Comparison of ENCODE assay signal across 9 mouse cellular contexts in genomic region chr1:135767324-135767890, GRCm38 (mm10). TPM values are rescaled to one million over a fixed set of nuclear protein-coding genes. Genes with fewer than 3 reads are reported as not detected.
DNase-seq lines count a peak whose midpoint lies in the region; ATAC-seq lines count a peak whose summit lies in the region.
"Had no signal": no experiment of that assay in that cellular context is flagged by ENCODE, and none has a peak within 500 bp of the region (broad histone marks: within the 10 kb centered on the region; RNA-seq: fewer than 3 reads in every experiment).

No protein-coding gene starts in this region.

- no peaks in the 10 kb centered on the region for H3K9me3 ChIP-seq in forebrain, embryonic 12.5 days
- no peaks in the 10 kb centered on the region for H3K9me3 ChIP-seq in liver, embryonic 15.5 days (replicated peaks)

- intact Hi-C loops in left cerebral cortex, postnatal 10 days (cut with DNase I): no loop called here

- H3K4me3 ChIP-seq in forebrain, embryonic 12.5 days (replicated peaks): peak overlapping the region; percentile 60; the same call in 1 of the 2 replicates
- peak overlapping the region; percentile 60 for H3K4me3 ChIP-seq in liver, embryonic 15.5 days (replicated peaks)

- ATAC-seq in forebrain, embryonic 12.5 days (ENCODE audit: low FRiP score): no peak
- ATAC-seq in liver, embryonic 15.5 days (ENCODE audit: insufficient read depth): no peak

- no peak overlapping the region for H3K9ac ChIP-seq in forebrain, embryonic 12.5 days
- no peak overlapping the region for H3K9ac ChIP-seq in liver, embryonic 15.5 days

- H3K4me1 ChIP-seq in forebrain, embryonic 12.5 days: peaks cover 23% of the 10 kb centered on the region
- H3K4me1 ChIP-seq in liver, embryonic 15.5 days (replicated peaks): peaks cover 20% of the 10 kb centered on the region

- no peak overlapping the region for H3K27ac ChIP-seq in forebrain, embryonic 12.5 days
- no peak overlapping the region for H3K27ac ChIP-seq in liver, embryonic 15.5 days (replicated peaks)

- peak; percentile 34 for DNase-seq in gastrocnemius, postnatal 25 days
- no peak for DNase-seq in gastrocnemius, postnatal 4 days (ENCODE audit: low spot score in 2 of 2)
- DNase-seq in 416B (ENCODE audit: low read depth) (peak; percentile 31), MN1 (ENCODE audit: low spot score) (no peak)
- DNase-seq in left cerebral cortex, postnatal 10 days (ENCODE audit: extremely low spot score in 1 of 2, low spot score in 2 of 2): no peak
- DNase-seq in layer of hippocampus, adult 9-10 months (ENCODE audit: low spot score): no peak

- no peaks in the 10 kb centered on the region for H3K36me3 ChIP-seq in forebrain, embryonic 12.5 days (replicated peaks)
- H3K36me3 ChIP-seq in liver, embryonic 15.5 days (replicated peaks): no peaks in the 10 kb centered on the region

- peaks cover 26% of the 10 kb centered on the region for H3K27me3 ChIP-seq in forebrain, embryonic 12.5 days
- H3K27me3 ChIP-seq in liver, embryonic 15.5 days: peaks cover 56% of the 10 kb centered on the region

- WGBS in forebrain, embryonic 12.5 days: 82% methylated on average over 4 of the region's 4 CpGs
- WGBS in liver, embryonic 15.5 days (ENCODE audit: insufficient replicate concordance): 63% methylated on average over 4 of the region's 4 CpGs

- peak overlapping the region; percentile 93 for H3K4me2 ChIP-seq in forebrain, embryonic 12.5 days
- peak overlapping the region; percentile 90 for H3K4me2 ChIP-seq in liver, embryonic 15.5 days

RNA-seq across cellular contexts. Expression of gene Phlda3, which starts 1.5 kb away (rescaled TPM):
- 100 to 1,000 TPM in 1 of 2 experiments, 10 to 100 TPM in 1; 56.9 to 161 TPM for total RNA-seq in gastrocnemius, postnatal 25 days (2021)
- total RNA-seq in gastrocnemius, postnatal 4 days (2021): 10 to 100 TPM; 30.6 to 38.0 TPM
- 14.8 and 16.9 TPM in 2 replicates for polyA plus RNA-seq in forebrain, embryonic 12.5 days (2016; fragmentation: Nextera tagmentation; extraction: Ambion mirVana)
- 6.2 and 6.7 TPM in 2 replicates for polyA plus RNA-seq in liver, embryonic 15.5 days (2015; fragmentation: Nextera tagmentation; extraction: Ambion mirVana)
- total RNA-seq in left cerebral cortex, postnatal 10 days (2021): 10 to 100 TPM; 11.5 to 11.6 TPM

RNA-seq across cellular contexts. Expression of gene Tnni1, which starts 11.8 kb away (rescaled TPM):
- 100 to 1,000 TPM in 1 of 2 experiments, 10 to 100 TPM in 1; 73.2 to 356 TPM for total RNA-seq in gastrocnemius, postnatal 25 days (2021)
- total RNA-seq in gastrocnemius, postnatal 4 days (2021): 100 to 1,000 TPM; 298 to 331 TPM
- polyA plus RNA-seq in forebrain, embryonic 12.5 days (2016; fragmentation: Nextera tagmentation; extraction: Ambion mirVana): 0.85 and 1.4 TPM in 2 replicates
- polyA plus RNA-seq in liver, embryonic 15.5 days (2015; fragmentation: Nextera tagmentation; extraction: Ambion mirVana): 15.5 and 23.2 TPM in 2 replicates
- total RNA-seq in left cerebral cortex, postnatal 10 days (2021): 1 to 10 TPM in 1 of 2 experiments, under 1 TPM in 1; 0.99 to 1.1 TPM

RNA-seq across cellular contexts. Expression of gene Csrp1, which starts 47.5 kb away (rescaled TPM):
- 10 to 100 TPM; 24.8 to 41.1 TPM for total RNA-seq in gastrocnemius, postnatal 25 days (2021)
- 100 to 1,000 TPM; 109 to 114 TPM for total RNA-seq in gastrocnemius, postnatal 4 days (2021)
- 31.6 and 33.9 TPM in 2 replicates for polyA plus RNA-seq in forebrain, embryonic 12.5 days (2016; fragmentation: Nextera tagmentation; extraction: Ambion mirVana)
- polyA plus RNA-seq in liver, embryonic 15.5 days (2015; fragmentation: Nextera tagmentation; extraction: Ambion mirVana): 32.7 and 33.8 TPM in 2 replicates
- 10 to 100 TPM; 67.3 to 85.0 TPM for total RNA-seq in left cerebral cortex, postnatal 10 days (2021)

RNA-seq across cellular contexts. Expression of gene Lad1, which starts 51.0 kb away (rescaled TPM):
- total RNA-seq in gastrocnemius, postnatal 25 days (2021): not detected
- under 1 TPM; 0.39 to 0.44 TPM for total RNA-seq in gastrocnemius, postnatal 4 days (2021)
- polyA plus RNA-seq in forebrain, embryonic 12.5 days (2016; fragmentation: Nextera tagmentation; extraction: Ambion mirVana): 0.84 and 0.87 TPM in 2 replicates
- 0.30 and 0.56 TPM in 2 replicates for polyA plus RNA-seq in liver, embryonic 15.5 days (2015; fragmentation: Nextera tagmentation; extraction: Ambion mirVana)
- under 1 TPM; 0.75 to 0.91 TPM for total RNA-seq in left cerebral cortex, postnatal 10 days (2021)
- total RNA-seq: gastrocnemius, adult 8-10 months had no signal

Comparison
In these comparisons a context has a peak if more than half of its experiments do, and no peak if none do; other contexts are left out.
1. DNase-seq: peak in gastrocnemius, postnatal 25 days (single experiment) and 416B (single experiment); none in gastrocnemius, postnatal 4 days (0 of 2), MN1 (single experiment), left cerebral cortex, postnatal 10 days (0 of 2) and layer of hippocampus, adult 9-10 months (single experiment).
2. RNA of gene Tnni1, which starts 11.8 kb away (total RNA-seq): 73.2 to 356 TPM in gastrocnemius, postnatal 25 days and 298 to 331 TPM in gastrocnemius, postnatal 4 days; 0.99 to 1.1 TPM in left cerebral cortex, postnatal 10 days; every median in the first group is over 10 times any median in the second.